Mouse (Mus musculus): ENCODE results near the gene Vti1b. TPM values are rescaled to one million over a fixed set of nuclear protein-coding genes. Genes with fewer than 3 reads are reported as not detected.
A peak's percentile ranks its signal among the peaks of the same experiment; 100 is the strongest.

Gene Vti1b
- total and polyA plus RNA-seq, 2 experiments from 2014 or later: 49.4 to 217 TPM

GRCm38 (mm10) chr12:79139417-79139816 lies 33.0 kb downstream of the Vti1b start:
- no peak for TF ChIP-seq CTCF (IDR thresholded peaks at IDR 0.05; ENCODE audit: low read depth)
- DNase-seq (ENCODE audit: low spot score) (no peak), ATAC-seq (no peak)
- H3K4me2 ChIP-seq (ENCODE audit: low read depth, low read length): no peak overlapping the region
- WGBS: 51% methylated on average over 1 of the region's 1 CpGs
- no peaks in the 10 kb centered on the region for H3K36me3 ChIP-seq (ENCODE audit: insufficient read depth, low read length)
- H3K27ac ChIP-seq: no peak overlapping the region
- no peaks in the 10 kb centered on the region for H3K27me3 ChIP-seq (ENCODE audit: insufficient read depth, low read length)
- H3K9ac ChIP-seq (replicated peaks; ENCODE audit: low read length): no peak overlapping the region
- H3K4me1 ChIP-seq (ENCODE audit: insufficient read depth, low read length): no peaks in the 10 kb centered on the region
- no peaks in the 10 kb centered on the region for H3K9me3 ChIP-seq (ENCODE audit: low read length)
- no peak overlapping the region for H3K4me3 ChIP-seq (ENCODE audit: low read length)

GRCm38 (mm10) chr12:79138999-79139398 lies 33.5 kb downstream of the Vti1b start:
- no peak for ATAC-seq
- Histone ChIP-seq H3K9ac (replicated peaks; ENCODE audit: low read length) (no peak overlapping the region), H3K4me1 (ENCODE audit: insufficient read depth, low read length) (no peaks in the 10 kb centered on the region), H3K27ac (no peak overlapping the region), H3K27me3 (ENCODE audit: insufficient read depth, low read length) (no peaks in the 10 kb centered on the region), H3K36me3 (ENCODE audit: insufficient read depth, low read length) (no peaks in the 10 kb centered on the region), H3K4me3 (ENCODE audit: low read length) (no peak overlapping the region), H3K9me3 (ENCODE audit: low read length) (no peaks in the 10 kb centered on the region), H3K4me2 (ENCODE audit: low read depth, low read length) (no peak overlapping the region)
- no peak for TF ChIP-seq CTCF (IDR thresholded peaks at IDR 0.05; ENCODE audit: low read depth)
- DNase-seq (ENCODE audit: low spot score): no peak

- Histone ChIP-seq H3K36me3 (ENCODE audit: insufficient read depth, low read length) (no peaks in the 10 kb centered on the region), H3K4me3 (ENCODE audit: low read length) (no peak overlapping the region), H3K27me3 (ENCODE audit: insufficient read depth, low read length) (0 out of 2 replicates have a peak, but pooled peaks cover 4% of the 10 kb centered on the region), H3K4me2 (ENCODE audit: low read depth, low read length) (no peak overlapping the region), H3K4me1 (ENCODE audit: insufficient read depth, low read length) (0 out of 2 replicates have a peak, but pooled peaks cover 2% of the 10 kb centered on the region), H3K9ac (replicated peaks; ENCODE audit: low read length) (no peak overlapping the region), H3K27ac (no peak overlapping the region), H3K9me3 (ENCODE audit: low read length) (no peaks in the 10 kb centered on the region)
- DNase-seq (ENCODE audit: low spot score) (no peak), ATAC-seq (no peak)
- TF ChIP-seq CTCF (IDR thresholded peaks at IDR 0.05; ENCODE audit: low read depth): no peak
- WGBS: 73% methylated on average over 7 of the region's 7 CpGs
Observed at GRCm38 (mm10) chr12:79136949-79137348, 35.5 kb downstream of the Vti1b start.

- Histone ChIP-seq H3K9ac (replicated peaks; ENCODE audit: low read length) (no peak overlapping the region), H3K9me3 (ENCODE audit: low read length) (no peaks in the 10 kb centered on the region), H3K4me1 (ENCODE audit: insufficient read depth, low read length) (peaks cover 13% of the 10 kb centered on the region), H3K27ac (no peak overlapping the region), H3K4me2 (ENCODE audit: low read depth, low read length) (no peak overlapping the region), H3K4me3 (ENCODE audit: low read length) (no peak overlapping the region), H3K27me3 (ENCODE audit: insufficient read depth, low read length) (0 out of 2 replicates have a peak, but pooled peaks cover 4% of the 10 kb centered on the region), H3K36me3 (ENCODE audit: insufficient read depth, low read length) (no peaks in the 10 kb centered on the region)
- no peak for ATAC-seq
- TF ChIP-seq CTCF (IDR thresholded peaks at IDR 0.05; ENCODE audit: low read depth): no peak
- DNase-seq (ENCODE audit: low spot score): no peak
- 53% methylated on average over 4 of the region's 4 CpGs for WGBS
Observed at GRCm38 (mm10) chr12:79135105-79135504, 37.4 kb downstream of the Vti1b start.

- Histone ChIP-seq H3K4me2 (ENCODE audit: low read depth, low read length) (no peak overlapping the region), H3K36me3 (ENCODE audit: insufficient read depth, low read length) (no peaks in the 10 kb centered on the region), H3K27ac (no peak overlapping the region), H3K9me3 (ENCODE audit: low read length) (no peaks in the 10 kb centered on the region), H3K4me1 (ENCODE audit: insufficient read depth, low read length) (peaks cover 13% of the 10 kb centered on the region), H3K27me3 (ENCODE audit: insufficient read depth, low read length) (0 out of 2 replicates have a peak, but pooled peaks cover 4% of the 10 kb centered on the region), H3K4me3 (ENCODE audit: low read length) (no peak overlapping the region), H3K9ac (replicated peaks; ENCODE audit: low read length) (no peak overlapping the region)
- no peak for TF ChIP-seq CTCF (IDR thresholded peaks at IDR 0.05; ENCODE audit: low read depth)
- WGBS: 44% methylated on average over 8 of the region's 8 CpGs
- ATAC-seq (no peak), DNase-seq (ENCODE audit: low spot score) (no peak)
Observed at GRCm38 (mm10) chr12:79134676-79135075, 37.8 kb downstream of the Vti1b start.

- 32% methylated on average over 5 of the region's 5 CpGs for WGBS
Observed at GRCm38 (mm10) chr12:79131706-79132460, 40.6 kb downstream of the Vti1b start.

GRCm38 (mm10) chr12:79131178-79131675 lies 41.2 kb downstream of the Vti1b start:
- Histone ChIP-seq H3K4me2 (ENCODE audit: low read depth, low read length) (peak overlapping the region; percentile 87), H3K27me3 (ENCODE audit: insufficient read depth, low read length) (0 out of 2 replicates have a peak, but pooled peaks cover 4% of the 10 kb centered on the region), H3K36me3 (ENCODE audit: insufficient read depth, low read length) (no peaks in the 10 kb centered on the region), H3K27ac (peak overlapping the region; percentile 41; the same call in 1 of the 2 replicates), H3K9ac (replicated peaks; ENCODE audit: low read length) (peak overlapping the region; percentile 61), H3K9me3 (ENCODE audit: low read length) (no peaks in the 10 kb centered on the region), H3K4me1 (ENCODE audit: insufficient read depth, low read length) (peaks cover 13% of the 10 kb centered on the region), H3K4me3 (ENCODE audit: low read length) (peak overlapping the region; percentile 54)
- DNase-seq (ENCODE audit: low spot score) (peak; percentile 46), ATAC-seq (0 out of 2 replicates have a peak, but pooled peaks have one; percentile 38)
- WGBS: under 1% methylated on average over 22 of the region's 22 CpGs
- TF ChIP-seq CTCF (IDR thresholded peaks at IDR 0.05; ENCODE audit: low read depth): no peak

More at GRCm38 (mm10) chr12:79131706-79132460, 40.6 kb downstream of the Vti1b start:
- Histone ChIP-seq H3K36me3 (ENCODE audit: insufficient read depth, low read length) (no peaks in the 10 kb centered on the region), H3K9ac (replicated peaks; ENCODE audit: low read length) (peak overlapping the region; percentile 61), H3K27ac (no peak overlapping the region), H3K4me2 (ENCODE audit: low read depth, low read length) (peak overlapping the region; percentile 87), H3K9me3 (ENCODE audit: low read length) (no peaks in the 10 kb centered on the region), H3K27me3 (ENCODE audit: insufficient read depth, low read length) (0 out of 2 replicates have a peak, but pooled peaks cover 4% of the 10 kb centered on the region), H3K4me1 (ENCODE audit: insufficient read depth, low read length) (peaks cover 13% of the 10 kb centered on the region), H3K4me3 (ENCODE audit: low read length) (peak overlapping the region; percentile 54)
- DNase-seq (ENCODE audit: low spot score) (no peak), ATAC-seq (no peak)
- no peak for TF ChIP-seq CTCF (IDR thresholded peaks at IDR 0.05; ENCODE audit: low read depth)

Measured in hindbrain, postnatal 0 days (tissue).